Comparison of ENCODE assay signal across 9 mouse cellular contexts in genomic region chr15:93273788-93274678, GRCm38 (mm10). TPM values are rescaled to one million over a fixed set of nuclear protein-coding genes. Genes with fewer than 3 reads are reported as not detected.
DNase-seq lines count a peak whose midpoint lies in the region; ATAC-seq and TF ChIP-seq lines count a peak whose summit lies in the region.
"Had no signal": no experiment of that assay in that cellular context is flagged by ENCODE, and none has a peak within 500 bp of the region (broad histone marks: within the 10 kb centered on the region; RNA-seq: fewer than 3 reads in every experiment).

No protein-coding gene starts in this region.

- H3K27me3 ChIP-seq in heart, embryonic 11.5 days (ENCODE audit: control insufficient read depth, insufficient read depth, low read length) = no peaks in the 10 kb centered on the region
- no peaks in the 10 kb centered on the region for H3K27me3 ChIP-seq in forebrain, postnatal 0 days (ENCODE audit: insufficient read depth, low read length)

- peak overlapping the region; percentile 82 for H3K27ac ChIP-seq in heart, embryonic 11.5 days (ENCODE audit: low read depth, low read length)
- H3K27ac ChIP-seq in ES-E14 (ENCODE audit: insufficient read depth, low read depth, low read length, poor library complexity, severe bottlenecking) (peak overlapping the region; percentile 43; the same call in 1 of the 2 replicates), macrophage (peak overlapping the region; percentile 38)
- 0 out of 2 replicates have a peak overlapping the region, but pooled peaks have one; percentile 81 for H3K27ac ChIP-seq in forebrain, postnatal 0 days (ENCODE audit: low read depth, low read length)

- WGBS in heart, embryonic 11.5 days (ENCODE audit: insufficient replicate concordance) = 45% methylated on average over 19 of the region's 19 CpGs
- WGBS in forebrain, postnatal 0 days = 42% methylated on average over 19 of the region's 19 CpGs
- WGBS in macrophage (ENCODE audit: missing documents) = 38% methylated on average over 19 of the region's 19 CpGs

- intact Hi-C loops in heart, postnatal 14 days (cut with DNase I) = loop anchor here (2.0 kb wide), 2 partner anchors 63 to 125 kb away; partner anchors contain the start of genes Pphln1, Yaf2 and Zcrb1

- H3K9ac ChIP-seq in heart, embryonic 11.5 days (ENCODE audit: low read depth, low read length) = peak overlapping the region; percentile 83
- H3K9ac ChIP-seq in ES-E14 (ENCODE audit: insufficient read depth, low read depth, low read length, poor library complexity, severe bottlenecking) = peak overlapping the region; percentile 95
- H3K9ac ChIP-seq in forebrain, postnatal 0 days = peak overlapping the region; percentile 70

- TF ChIP-seq CTCF in forebrain, postnatal 0 days (IDR thresholded peaks at IDR 0.05; ENCODE audit: low read depth) = no peak

- H3K36me3 ChIP-seq in heart, embryonic 11.5 days (ENCODE audit: control insufficient read depth, insufficient read depth, low read length) = no peaks in the 10 kb centered on the region
- H3K36me3 ChIP-seq in ES-E14 (ENCODE audit: control insufficient read depth, insufficient read depth, low read length, poor library complexity, severe bottlenecking) = no peaks in the 10 kb centered on the region
- H3K36me3 ChIP-seq in forebrain, postnatal 0 days (ENCODE audit: insufficient read depth) = no peaks in the 10 kb centered on the region
- no peaks in the 10 kb centered on the region for H3K36me3 ChIP-seq in macrophage (ENCODE audit: inconsistent target)

- H3K4me2 ChIP-seq in heart, embryonic 11.5 days = peak overlapping the region; percentile 75
- H3K4me2 ChIP-seq in forebrain, postnatal 0 days (ENCODE audit: low read depth) = peak overlapping the region; percentile 78

- ATAC-seq in heart, embryonic 11.5 days (replicated peaks; ENCODE audit: insufficient number of reproducible peaks, low FRiP score, low TSS enrichment) = no peak
- ATAC-seq in forebrain, postnatal 0 days = no peak
- no peak for ATAC-seq in frontal cortex, adult (ENCODE audit: low TSS enrichment)

- peaks cover 56% of the 10 kb centered on the region for H3K79me2 ChIP-seq in macrophage (ENCODE audit: inconsistent target)

- no peak for DNase-seq in heart, postnatal 14 days
- DNase-seq in ES-E14 (ENCODE audit: low read depth, low spot score) = no peak
- no peak for DNase-seq in forebrain, postnatal 0 days
- no peak for DNase-seq in ovary, postnatal 14 days (ENCODE audit: low spot score)
- no peak for DNase-seq in kidney, postnatal 36 days
- DNase-seq: kidney, postnatal 25 days had no signal

- in situ Hi-C loops in ES-E14 (cut with MboI; ENCODE audit: low sequenced_read_pairs in 2 of 2, unreplicated experiment in 2 of 2) = no loop called here

- H3K4me3 ChIP-seq in heart, embryonic 11.5 days (ENCODE audit: low read depth, low read length) = peak overlapping the region; percentile 74
- peak overlapping the region; percentile 79 to 89 for H3K4me3 ChIP-seq in ES-E14 (ENCODE audit: insufficient read depth in 1 of 2, low read depth in 1 of 2, low read length in 2 of 2, poor library complexity in 1 of 2, severe bottlenecking in 1 of 2)
- H3K4me3 ChIP-seq in forebrain, postnatal 0 days (ENCODE audit: low read depth, low read length) = peak overlapping the region; percentile 69
- peak overlapping the region; percentile 78 for H3K4me3 ChIP-seq in macrophage (ENCODE audit: inconsistent target)

- H3K9me3 ChIP-seq in heart, embryonic 11.5 days (replicated peaks; ENCODE audit: control insufficient read depth, low read length) = no peaks in the 10 kb centered on the region
- H3K9me3 ChIP-seq in ES-E14 (ENCODE audit: control insufficient read depth, insufficient read depth, low read depth, low read length) = no peaks in the 10 kb centered on the region
- no peaks in the 10 kb centered on the region for H3K9me3 ChIP-seq in forebrain, postnatal 0 days (ENCODE audit: low read length)

- H3K4me1 ChIP-seq in heart, embryonic 11.5 days (ENCODE audit: control insufficient read depth, insufficient read depth, low read length) = peaks cover 11% of the 10 kb centered on the region
- peaks cover 0 to 13% of the 10 kb centered on the region in 2 experiments; a peak in 1 of 4 replicates for H3K4me1 ChIP-seq in ES-E14 (ENCODE audit: control insufficient read depth in 2 of 2, insufficient read depth in 2 of 2, low read length in 2 of 2, poor library complexity in 1 of 2)
- H3K4me1 ChIP-seq in forebrain, postnatal 0 days (ENCODE audit: insufficient read depth) = peaks cover 6% of the 10 kb centered on the region; the same call in 1 of the 2 replicates

TF ChIP-seq in ES-E14, 5 proteins besides CTCF, POLR2A, EP300 and RAD21:
- TF ChIP-seq ZC3H11A (IDR thresholded peaks at IDR 0.05; ENCODE audit: borderline replicate concordance, low read depth, low read length) (no peak), MAFK (IDR thresholded peaks at IDR 0.05; ENCODE audit: insufficient read depth, low read depth, low read length) (no peak), CHD2 (IDR thresholded peaks at IDR 0.05; ENCODE audit: low read depth, low read length) (no peak), HCFC1 (IDR thresholded peaks at IDR 0.05; ENCODE audit: borderline replicate concordance, insufficient read depth, low read length) (no peak), ZNF384 (IDR thresholded peaks at IDR 0.05; ENCODE audit: low read depth, low read length) (no peak)

RNA-seq across cellular contexts. Expression of gene Gxylt1, which starts 0.9 kb away (rescaled TPM):
- 12.0 and 14.1 TPM in 2 replicates for polyA plus RNA-seq in heart, embryonic 11.5 days (2014; fragmentation: Nextera tagmentation; extraction: Ambion mirVana)
- total RNA-seq in heart, postnatal 14 days (2021) = 10 to 100 TPM; 12.1 to 13.1 TPM
- total RNA-seq in ES-E14 (2012; rRNA removed) = 22.7 and 27.7 TPM in 2 replicates
- total RNA-seq in forebrain, postnatal 0 days (2014; rRNA removed) = 5.3 and 7.5 TPM in 2 replicates
- 1.8 and 3.2 TPM in 2 replicates for polyA plus RNA-seq in forebrain, postnatal 0 days (2015; fragmentation: Nextera tagmentation; extraction: Ambion mirVana)
- 10 to 100 TPM; 10.1 to 32.2 (median 24.0) TPM for total RNA-seq in macrophage (2018; cell fraction: chromatin; rRNA removed)
- 10 to 100 TPM; 12.7 to 27.0 (median 18.4) TPM for total RNA-seq in macrophage (2018; cell fraction: cytosol; rRNA removed)
- 10 to 100 TPM; 20.8 to 53.7 (median 31.5) TPM for total RNA-seq in macrophage (2018; cell fraction: nucleus; rRNA removed)
- polyA plus RNA-seq in macrophage (2018) = 15.2 to 18.2 TPM (median 17.6 TPM) in 3 replicates
